Mouse (Mus musculus) retina, adult 2 months (tissue): Measurements from ENCODE around the gene Osbpl3.

Experiments used
- DNase-seq: peaks from one replicate; pipeline ENCODE4 v3.0.0-alpha.2; 2012; ENCODE audit warnings: low read depth, low spot score

Osbpl3 gene

DNA sequence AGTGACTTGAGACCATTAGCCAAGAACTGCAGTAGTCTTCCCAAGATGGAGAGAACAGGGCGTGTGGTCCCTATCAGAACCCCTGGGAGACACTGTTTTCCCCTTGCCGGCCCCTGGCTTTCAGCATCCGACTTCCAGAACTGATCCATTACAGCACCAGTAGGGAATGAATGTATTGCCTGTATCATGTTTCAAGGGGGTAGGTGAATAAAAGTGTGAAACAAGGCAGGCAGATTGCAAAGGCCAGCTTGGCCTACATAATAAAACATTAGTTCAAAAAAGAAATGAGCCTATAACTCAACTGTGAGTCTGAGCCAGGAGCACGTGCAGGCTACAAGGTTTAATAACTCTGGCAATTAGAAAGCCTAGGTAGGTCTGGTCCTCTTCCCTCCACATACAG, 52.5 kb downstream of the Osbpl3 start:
- DNase-seq: no peak

DNA sequence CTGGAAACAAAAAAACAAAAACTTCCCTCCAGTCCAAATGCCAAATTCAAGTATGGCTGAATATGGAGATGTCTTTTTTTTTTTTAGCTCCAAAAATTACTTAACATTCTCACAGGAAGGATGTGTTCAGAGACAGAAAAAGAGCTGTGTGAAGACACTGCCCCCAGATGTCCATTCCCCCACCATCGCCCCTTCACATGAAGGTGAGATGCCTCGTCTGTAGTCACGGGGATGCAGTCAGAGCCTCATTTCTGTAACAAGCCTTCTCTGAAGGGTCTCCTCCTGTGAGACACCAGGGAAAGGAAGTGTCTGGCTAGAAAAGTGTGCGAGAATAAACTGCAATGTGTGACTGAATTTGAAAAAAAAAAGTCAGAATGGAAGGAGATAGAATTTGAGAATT, 53.1 kb downstream of the Osbpl3 start:
- DNase-seq: no peak

DNA sequence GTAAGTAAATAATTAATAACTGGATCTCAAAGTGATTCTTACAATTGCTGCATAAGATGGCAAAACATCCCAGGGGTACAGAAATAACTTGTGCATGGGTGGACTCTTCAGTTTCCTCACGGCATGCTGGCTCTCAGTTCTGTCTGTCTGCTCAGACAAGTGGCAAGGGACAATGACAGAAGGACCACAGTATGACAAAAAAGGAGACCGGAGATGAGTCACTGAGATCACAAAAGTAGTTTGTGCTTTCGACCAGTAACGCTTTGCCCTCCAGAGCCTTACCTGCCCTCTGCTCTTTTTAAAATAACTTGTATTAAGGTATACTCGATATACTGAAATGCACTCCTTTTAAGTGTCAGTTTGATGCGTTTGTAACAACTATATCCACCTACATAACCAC, 55.8 kb downstream of the Osbpl3 start:
- DNase-seq: no peak

DNA sequence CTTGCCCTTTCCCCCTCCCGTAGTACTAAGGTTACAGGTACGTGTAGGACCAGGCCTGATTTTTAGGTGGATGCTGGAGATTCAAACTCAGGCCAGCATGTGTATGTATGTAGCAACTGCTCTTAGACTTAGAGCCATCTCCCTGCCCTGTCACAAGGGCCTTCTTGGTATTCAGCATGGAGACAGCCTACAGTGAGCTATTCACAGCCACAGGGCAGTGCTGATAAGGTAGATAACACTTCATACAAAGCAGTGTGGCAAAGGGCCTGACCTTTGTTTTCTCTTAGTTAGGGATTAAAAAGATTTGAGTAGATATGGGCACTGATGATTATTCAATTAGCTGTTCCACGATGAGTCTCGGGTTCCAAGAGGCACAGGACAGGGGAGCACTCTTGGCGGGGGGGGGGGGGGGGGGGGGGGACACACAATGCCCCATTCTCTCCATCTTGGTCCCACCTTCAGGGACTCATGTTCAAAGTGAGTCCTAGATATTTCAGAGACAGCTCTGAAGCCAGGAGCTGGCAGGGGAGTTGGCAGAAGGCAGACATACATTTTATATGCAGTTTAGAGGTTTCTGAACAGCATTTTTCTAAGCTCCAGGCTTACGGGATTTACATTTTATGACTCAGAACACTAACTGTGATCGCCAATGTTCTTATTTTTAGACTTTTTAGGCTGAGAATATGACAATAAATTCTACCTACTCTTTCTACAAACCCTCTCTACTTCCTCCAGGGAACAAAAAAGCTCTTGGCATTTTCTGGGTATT, 56.4 kb downstream of the Osbpl3 start:
- no peak for DNase-seq

DNA sequence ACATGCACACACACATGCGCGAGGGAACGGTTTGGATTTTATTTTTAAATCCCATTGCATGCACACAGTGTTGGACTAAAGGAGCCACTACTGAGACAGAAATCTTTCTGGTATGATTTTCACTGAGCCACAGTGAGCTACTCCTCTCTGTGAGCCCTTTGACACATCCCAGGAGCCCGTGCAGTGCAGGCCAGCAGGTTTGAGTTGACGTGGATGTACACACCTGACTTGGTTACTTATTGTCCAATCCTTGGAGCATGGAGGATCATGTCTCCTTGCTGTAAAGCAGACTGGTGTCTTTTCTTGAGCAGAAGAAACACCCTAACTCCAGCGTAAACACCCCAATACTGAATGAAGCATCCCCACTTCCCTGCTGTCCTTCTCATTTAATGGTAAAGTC, 57.7 kb downstream of the Osbpl3 start:
- DNase-seq: no peak

GRCm38 (mm10) chr6:50397116-50397515, 58.9 kb downstream of the Osbpl3 start:
- no peak for DNase-seq

DNA sequence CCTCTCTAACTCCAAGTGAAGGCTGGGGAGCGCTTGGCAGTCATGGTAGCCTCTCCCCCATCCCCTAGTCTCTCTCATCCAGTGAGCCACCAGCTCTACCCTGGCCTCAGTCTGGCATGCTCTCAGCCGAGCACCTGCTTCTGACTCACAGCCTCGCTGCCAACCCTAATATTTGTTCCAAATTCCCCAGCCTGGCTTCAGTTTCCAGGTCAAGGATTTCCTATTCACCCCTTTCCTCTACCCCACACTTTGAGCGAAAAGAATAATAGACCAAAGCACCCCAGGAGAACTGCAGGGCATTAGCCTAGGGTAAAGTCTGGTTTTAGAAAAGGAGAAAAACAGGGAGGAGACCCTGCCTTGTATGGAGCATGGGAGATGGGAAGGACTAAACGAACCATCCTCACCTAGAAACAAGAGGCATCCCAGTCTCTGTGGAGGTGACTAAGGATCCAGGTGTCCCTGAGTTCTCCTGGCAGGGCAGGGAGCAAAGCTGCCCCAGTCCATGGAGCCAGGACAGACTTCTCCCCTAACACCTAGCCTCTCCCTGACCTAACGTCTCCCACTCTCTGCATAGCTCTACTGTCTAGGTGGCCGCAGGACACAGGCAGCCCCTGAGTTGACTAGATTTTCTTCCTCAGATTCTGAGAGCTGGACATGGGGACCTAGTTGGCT, 60.2 kb downstream of the Osbpl3 start:
- no peak for DNase-seq

DNA sequence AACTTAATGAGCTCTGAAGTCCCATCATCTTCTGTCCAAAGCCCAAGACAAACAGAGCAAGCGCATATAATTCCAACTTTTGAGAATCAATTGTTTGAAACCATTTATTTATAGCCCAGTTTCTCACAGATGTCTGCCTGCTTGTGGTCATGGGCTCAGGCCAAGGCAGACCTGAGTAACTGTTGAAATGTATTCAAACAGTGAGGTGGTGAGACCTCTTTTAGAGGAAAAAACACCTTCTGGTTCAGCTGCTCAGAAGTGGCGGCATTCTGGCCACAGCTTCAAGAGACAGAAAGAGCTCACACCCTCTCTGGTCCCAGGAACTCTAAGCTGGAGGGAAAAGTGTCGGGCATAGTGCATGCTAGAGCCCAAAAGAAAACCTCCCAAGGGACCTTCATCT, 61.6 kb downstream of the Osbpl3 start:
- DNase-seq: no peak

DNA sequence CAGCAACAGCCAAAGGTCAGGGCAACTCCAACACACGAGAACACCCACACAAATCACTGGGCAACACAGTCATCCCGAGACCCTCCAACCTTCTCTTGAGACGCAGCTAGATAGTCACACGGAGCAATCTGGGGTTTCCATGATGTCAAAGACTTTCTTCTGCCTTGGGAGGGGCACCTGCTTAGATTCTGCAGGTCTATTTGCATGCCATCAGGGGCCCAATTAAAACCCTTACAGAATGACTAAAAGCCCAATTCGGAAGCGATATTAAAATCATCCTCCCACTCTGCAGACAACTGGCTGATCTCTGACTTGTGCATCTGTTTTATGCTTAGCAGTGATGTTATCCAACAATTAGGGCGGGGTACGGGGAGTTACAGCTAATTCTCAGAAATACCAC, 62.0 kb downstream of the Osbpl3 start:
- DNase-seq: no peak

- no peak for DNase-seq
Measured at GRCm38 (mm10) chr6:50391951-50392350, 64.0 kb downstream of the Osbpl3 start.

DNA sequence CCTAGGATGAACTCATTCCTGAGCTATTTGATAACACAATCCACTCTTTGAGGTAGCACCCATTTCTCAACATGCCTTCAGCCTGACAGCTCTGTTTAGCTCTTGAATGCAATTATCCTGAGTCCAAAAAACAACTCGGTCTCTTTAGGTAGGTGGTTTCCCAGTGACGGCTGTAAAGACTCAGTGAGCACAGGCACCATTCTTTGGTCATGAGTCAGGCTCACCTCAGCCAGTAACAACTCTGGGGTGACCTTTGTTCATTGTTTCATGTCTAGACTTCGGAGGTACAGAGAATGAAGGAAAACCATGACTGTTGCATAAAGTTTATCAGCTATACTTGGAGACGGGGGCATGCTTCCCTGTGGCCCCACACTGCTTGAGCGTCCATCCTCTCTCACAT, 65.7 kb downstream of the Osbpl3 start:
- no peak for DNase-seq

- DNase-seq: no peak
Measured at GRCm38 (mm10) chr6:50387629-50388028, 68.4 kb downstream of the Osbpl3 start.

DNA sequence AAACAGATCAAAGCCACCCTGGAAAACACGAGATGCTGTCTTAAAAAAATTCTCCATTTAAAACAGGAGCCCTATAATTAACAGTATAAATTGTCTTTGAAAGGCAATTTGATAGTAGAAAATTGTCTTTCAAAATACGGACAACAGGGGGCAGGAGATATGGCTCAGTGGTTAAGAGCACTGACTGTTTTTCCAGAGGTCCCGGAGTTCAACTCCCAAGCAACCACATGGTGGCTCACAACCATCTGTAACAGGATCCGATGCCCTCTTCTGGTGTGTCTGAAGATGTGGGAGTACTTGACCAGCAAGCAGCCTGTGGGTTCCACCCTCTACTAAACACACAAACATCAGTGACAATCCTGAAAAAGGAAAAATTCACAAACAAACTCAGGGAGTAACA, 69.5 kb downstream of the Osbpl3 start:
- no peak for DNase-seq

GRCm38 (mm10) chr6:50385451-50386013, 70.5 kb downstream of the Osbpl3 start:
- DNase-seq: no peak

GRCm38 (mm10) chr6:50382711-50383110, 73.3 kb downstream of the Osbpl3 start:
- no peak for DNase-seq

GRCm38 (mm10) chr6:50382196-50382595, 73.8 kb downstream of the Osbpl3 start:
- no peak for DNase-seq

- no peak for DNase-seq
Measured at GRCm38 (mm10) chr6:50381504-50382091, 74.4 kb downstream of the Osbpl3 start.

DNA sequence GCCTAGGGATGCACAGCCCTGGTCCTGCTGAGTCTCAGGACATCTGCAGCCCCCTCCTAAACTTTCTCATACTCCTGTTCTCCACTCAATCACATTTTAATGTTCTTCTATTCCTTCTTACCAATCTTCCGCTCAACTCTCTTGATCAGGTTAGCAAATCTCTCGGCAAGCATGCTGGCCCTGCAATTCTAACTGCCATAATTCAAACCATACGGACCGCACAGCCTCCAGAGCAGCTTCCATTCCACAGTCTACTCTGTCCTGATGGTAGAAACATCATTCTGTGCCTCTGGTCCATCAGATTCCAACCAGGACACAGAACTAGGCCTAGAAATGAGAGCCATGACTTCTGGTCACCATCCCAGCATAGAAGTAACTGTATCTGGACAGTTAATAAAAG, 76.3 kb downstream of the Osbpl3 start:
- no peak for DNase-seq

- no peak for DNase-seq
Measured at GRCm38 (mm10) chr6:50379136-50379535, 76.9 kb downstream of the Osbpl3 start.

DNA sequence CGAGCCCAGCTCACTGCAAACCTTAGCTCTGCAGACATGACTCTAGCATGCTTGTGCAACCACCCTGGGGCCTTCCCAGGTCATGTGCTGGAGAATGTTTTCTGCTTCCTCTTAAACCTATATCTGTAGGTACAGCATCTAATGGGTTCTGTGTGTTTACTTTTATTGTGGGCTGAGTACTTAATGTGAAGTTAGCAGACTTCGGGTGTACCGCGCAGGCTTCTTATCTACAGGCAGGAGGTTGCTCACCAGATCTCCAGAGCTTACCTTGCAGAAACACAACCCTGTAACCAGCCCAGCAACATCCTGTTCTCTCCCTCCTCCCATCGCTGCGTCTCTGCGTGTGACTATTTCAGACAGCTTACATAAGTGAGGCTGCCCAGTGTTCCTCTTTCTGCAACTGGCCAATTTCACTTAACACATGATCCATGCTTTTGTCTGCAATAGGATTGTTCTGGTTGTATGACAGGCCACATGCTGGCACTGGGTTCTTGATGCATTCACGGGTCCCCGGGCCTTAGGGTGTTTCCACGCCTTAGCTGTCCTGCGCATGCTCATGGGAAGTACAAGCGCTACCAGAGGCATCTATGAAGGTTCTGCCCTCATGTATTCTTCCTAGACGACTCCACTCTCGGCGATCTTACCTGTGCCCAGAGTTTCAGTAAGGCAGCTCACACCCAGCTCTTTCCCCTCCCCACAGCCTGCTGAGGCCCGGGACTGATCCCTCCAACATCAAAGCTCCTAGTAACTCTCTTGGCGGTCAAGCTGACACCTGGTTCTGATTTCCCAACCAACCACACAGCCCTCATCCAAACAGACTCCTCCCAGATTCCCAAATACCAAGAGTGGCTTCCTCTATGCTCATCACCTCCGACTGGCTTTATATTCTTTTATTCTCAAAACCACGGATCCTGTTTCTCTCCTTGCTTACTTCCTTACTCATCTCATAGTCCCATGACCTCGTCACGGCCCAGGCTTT, 78.0 kb downstream of the Osbpl3 start:
- no peak for DNase-seq

- no peak for DNase-seq
Measured at GRCm38 (mm10) chr6:50376684-50377083, 79.3 kb downstream of the Osbpl3 start.
